Mouse (Mus musculus) liver, embryonic 14.5 days (tissue): ENCODE measurements around the gene Klhdc7b. TPM values are rescaled to one million over a fixed set of nuclear protein-coding genes. Genes with fewer than 3 reads are reported as not detected.

Experiments
- ATAC-seq: fragments of 200-750 bp; cut with Nextera tagmentation; 2 replicates; pipeline ENCODE4 v1.8.0; 2017; ENCODE audit warnings: moderate number of reproducible peaks, mild to moderate bottlenecking, moderate library complexity; ENCODE audit not compliant: insufficient read depth
- DNase-seq, 3 experiments: peaks; one replicate each; pipeline ENCODE4 v3.0.0-alpha.2; 2012 to 2013; ENCODE audit warnings: low read depth in 3 of 3, low spot score in 3 of 3
- H3K27ac ChIP-seq: fragments of 300-500 bp; sonication (generic); 2 replicates; pipeline ENCODE4 v1.5.1; 2014; ENCODE audit warnings: moderate library complexity, mild to moderate bottlenecking, control low read depth, inconsistent platforms
- H3K27me3 ChIP-seq: fragments of 300-500 bp; sonication (generic); 2 replicates; pipeline ENCODE4 v1.6.1; 2014; ENCODE audit warnings: mild to moderate bottlenecking, low read length, moderate library complexity; ENCODE audit not compliant: control insufficient read depth, insufficient read depth
- H3K36me3 ChIP-seq: fragments of 300-500 bp; sonication (generic); replicated peaks from 2 replicates; pipeline ENCODE4 v1.6.1; 2014; ENCODE audit warnings: low read depth; ENCODE audit not compliant: control insufficient read depth, insufficient read depth
- H3K4me1 ChIP-seq, 2 experiments: fragments of 200-500 bp in 1 of 2; fragments of 300-500 bp in 1 of 2; sonication (generic) in 1 of 2; replicated peaks; 2 replicates each; pipeline ENCODE4 v1.6.1; 2012 to 2014; ENCODE audit warnings: antibody characterized with exemption in 1 of 2, inconsistent platforms in 1 of 2, low read length in 1 of 2; ENCODE audit not compliant: control insufficient read depth in 2 of 2, insufficient read depth in 2 of 2
- H3K4me2 ChIP-seq: fragments of 300-500 bp; sonication (generic); 2 replicates; pipeline ENCODE4 v1.6.1; 2014; ENCODE audit warnings: low read depth, mild to moderate bottlenecking, control low read depth, moderate library complexity
- H3K4me3 ChIP-seq, 2 experiments: fragments of 200-500 bp in 1 of 2; fragments of 300-500 bp in 1 of 2; sonication (generic) in 1 of 2; 2 replicates each; pipeline ENCODE4 v1.5.1; 2012 to 2014; ENCODE audit warnings: low read depth in 2 of 2, low read length in 2 of 2, mild to moderate bottlenecking in 2 of 2, control low read depth in 1 of 2, inconsistent platforms in 1 of 2, moderate library complexity in 1 of 2; ENCODE audit not compliant: insufficient read depth in 1 of 2
- H3K9ac ChIP-seq: fragments of 300-500 bp; sonication (generic); replicated peaks from 2 replicates; pipeline ENCODE4 v1.6.1; 2014; ENCODE audit warnings: mild to moderate bottlenecking, control low read depth, moderate library complexity
- H3K9me3 ChIP-seq: fragments of 300-500 bp; sonication (generic); 2 replicates; pipeline ENCODE4 v1.6.1; 2016; ENCODE audit warnings: low read length, mixed read lengths; ENCODE audit not compliant: control insufficient read depth
- CTCF ChIP-seq: IDR thresholded peaks from 2 replicates; pipeline ENCODE4 v1.5.1; 2016; ENCODE audit warnings: antibody characterized with exemption, low read depth, control low read depth
- EP300 ChIP-seq: IDR thresholded peaks from 2 replicates; pipeline ENCODE4 v1.6.1; 2016; ENCODE audit warnings: antibody characterized with exemption, low read depth
- WGBS: fragments of 180-500 bp; shearing (Covaris S2); extraction: QIAGEN DNeasy Blood & Tissue Kit; methylation state at CpG from one replicate; pipeline ENCODE4 v1.1.7; 2014; ENCODE audit not compliant: insufficient replicate concordance; 5-methylcytosine and 5-hydroxymethylcytosine counted together
- polyA plus RNA-seq, 2 experiments: library from polyadenylated mRNA; depleted of rRNA in 1 of 2; stranded (reverse) in 1 of 2; unstranded in 1 of 2; fragments of >200 nt; fragmentation: Nextera tagmentation in 1 of 2; extraction: Ambion mirVana in 1 of 2; gene quantifications; 2 replicates each; pipeline versions ENCODE4 v1.2.1 to v1.2.3; 2012 to 2014

Klhdc7b gene
- polyA plus RNA-seq, 2 experiments, result not detected

GRCm38 (mm10) chr15:89390081-89390480, 5.4 kb downstream of the Klhdc7b start:
- no peaks in the 10 kb centered on the region for H3K9me3 ChIP-seq
- H3K36me3 ChIP-seq, result no peaks in the 10 kb centered on the region
- no peak overlapping the region for H3K9ac ChIP-seq
- TF ChIP-seq CTCF (no peak), EP300 (no peak)
- H3K27me3 ChIP-seq, result no peaks in the 10 kb centered on the region
- H3K4me2 ChIP-seq, result no peak overlapping the region
- H3K27ac ChIP-seq, result no peak overlapping the region
- DNase-seq (no peak), ATAC-seq (no peak)
- 73% methylated on average over 10 of the region's 10 CpGs for WGBS
- H3K4me3 ChIP-seq, result no peak overlapping the region
- no peaks in the 10 kb centered on the region for H3K4me1 ChIP-seq

- no peak overlapping the region for H3K4me2 ChIP-seq
- WGBS, result 66% methylated on average over 4 of the region's 4 CpGs
- ATAC-seq, result no peak
Observed at GRCm38 (mm10) chr15:89396883-89397282, 12.2 kb downstream of the Klhdc7b start.

GRCm38 (mm10) chr15:89398146-89398545, 13.4 kb downstream of the Klhdc7b start:
- TF ChIP-seq EP300, result no peak
- TF ChIP-seq CTCF, result no peak

More at GRCm38 (mm10) chr15:89396883-89397282, 12.2 kb downstream of the Klhdc7b start:
- no peaks in the 10 kb centered on the region for H3K27me3 ChIP-seq
- no peak for DNase-seq
- H3K36me3 ChIP-seq, result no peaks in the 10 kb centered on the region
- H3K9ac ChIP-seq, result no peak overlapping the region
- no peak for TF ChIP-seq EP300
- no peak for TF ChIP-seq CTCF
- no peaks in the 10 kb centered on the region for H3K9me3 ChIP-seq
- H3K4me3 ChIP-seq, result no peak overlapping the region
- no peak overlapping the region for H3K27ac ChIP-seq
- peaks cover 0 to 5% of the 10 kb centered on the region in 2 experiments; a peak in 1 of 4 replicates for H3K4me1 ChIP-seq

GRCm38 (mm10) chr15:89399716-89400115, 15.0 kb downstream of the Klhdc7b start:
- ATAC-seq (no peak), DNase-seq (no peak)
- Histone ChIP-seq H3K27me3 (no peaks in the 10 kb centered on the region), H3K36me3 (no peaks in the 10 kb centered on the region), H3K4me3 (no peak overlapping the region), H3K27ac (no peak overlapping the region), H3K4me1 (peaks cover 0 to 5% of the 10 kb centered on the region in 2 experiments; a peak in 1 of 4 replicates), H3K9ac (no peak overlapping the region), H3K4me2 (no peak overlapping the region), H3K9me3 (no peaks in the 10 kb centered on the region)
- 0% methylated on average over 1 of the region's 1 CpGs for whole genome bisulfite sequencing
- TF ChIP-seq EP300 (no peak), CTCF (no peak)

More at GRCm38 (mm10) chr15:89398146-89398545, 13.4 kb downstream of the Klhdc7b start:
- Histone ChIP-seq H3K9ac (no peak overlapping the region), H3K27me3 (no peaks in the 10 kb centered on the region), H3K4me2 (no peak overlapping the region), H3K36me3 (no peaks in the 10 kb centered on the region), H3K4me3 (no peak overlapping the region), H3K4me1 (peaks cover 0 to 5% of the 10 kb centered on the region in 2 experiments; a peak in 1 of 4 replicates), H3K9me3 (no peaks in the 10 kb centered on the region), H3K27ac (no peak overlapping the region)
- no peak for ATAC-seq
- 78% methylated on average over 2 of the region's 2 CpGs for WGBS
- DNase-seq, result no peak

GRCm38 (mm10) chr15:89402471-89402870, 17.8 kb downstream of the Klhdc7b start:
- H3K9ac ChIP-seq, result no peak overlapping the region
- H3K36me3 ChIP-seq, result no peaks in the 10 kb centered on the region
- no peak overlapping the region for H3K4me3 ChIP-seq
- ATAC-seq (no peak), DNase-seq (no peak)
- TF ChIP-seq EP300 (no peak), CTCF (no peak)
- H3K27ac ChIP-seq, result no peak overlapping the region
- no peaks in the 10 kb centered on the region for H3K27me3 ChIP-seq
- H3K4me2 ChIP-seq, result no peak overlapping the region
- WGBS, result 77% methylated on average over 1 of the region's 1 CpGs
- no peaks in the 10 kb centered on the region for H3K9me3 ChIP-seq
- H3K4me1 ChIP-seq, result peaks cover 0 to 2% of the 10 kb centered on the region in 2 experiments; a peak in 1 of 4 replicates
